Mouse (Mus musculus) bone marrow, adult 2 months (tissue): ENCODE results near the gene Ets2.

Experiments
- CTCF ChIP-seq: fragments of 200-500 bp; IDR thresholded peaks from 2 replicates; pipeline ENCODE4 v1.5.1; 2011; ENCODE audit warnings: low read length, control low read depth; ENCODE audit not compliant: control insufficient read depth, insufficient read depth
- POLR2A ChIP-seq: fragments of 200-500 bp; IDR thresholded peaks from 2 replicates; pipeline ENCODE4 v1.6.1; 2011; ENCODE audit warnings: low read depth, mild to moderate bottlenecking, control low read depth, low read length, borderline replicate concordance; ENCODE audit not compliant: control insufficient read depth

GRCm38 (mm10) chr16:95657187-95657586 lies 44.7 kb upstream of the Ets2 start:
- no peak for TF ChIP-seq CTCF
- TF ChIP-seq POLR2A: no peak
